Mouse (Mus musculus) limb, embryonic 10.5 days (tissue): ENCODE data around the gene Srrm1. TPM values are rescaled to one million over a fixed set of nuclear protein-coding genes. Genes with fewer than 3 reads are reported as not detected.
A peak's percentile ranks its signal among the peaks of the same experiment; 100 is the strongest.
"Not testable (repeated sequence)": the region's sequence is repeated elsewhere in the genome, so short reads cannot be mapped to it uniquely, and the experiment has no call there.

ENCODE experiments used
- DNase-seq: peaks from one replicate; pipeline ENCODE4 v3.0.0-alpha.2; 2017; ENCODE audit warnings: low spot score
- H3K27ac ChIP-seq: fragments of 300-500 bp; sonication (generic); 2 replicates; pipeline ENCODE4 v1.5.1; 2016; ENCODE audit warnings: mild to moderate bottlenecking
- H3K27me3 ChIP-seq: fragments of 300-500 bp; sonication (generic); 2 replicates; pipeline ENCODE4 v1.6.1; 2016; ENCODE audit warnings: low read depth, mild to moderate bottlenecking; ENCODE audit not compliant: poor library complexity, severe bottlenecking
- H3K36me3 ChIP-seq: fragments of 300-500 bp; sonication (generic); 2 replicates; pipeline ENCODE4 v1.6.1; 2016; ENCODE audit warnings: mild to moderate bottlenecking, moderate library complexity
- H3K4me1 ChIP-seq: fragments of 300-500 bp; sonication (generic); 2 replicates; pipeline ENCODE4 v1.6.1; 2016
- H3K4me3 ChIP-seq: fragments of 300-500 bp; sonication (generic); 2 replicates; pipeline ENCODE4 v1.5.1; 2016; ENCODE audit warnings: mild to moderate bottlenecking, moderate library complexity
- H3K9me3 ChIP-seq: fragments of 300-500 bp; sonication (generic); replicated peaks from 2 replicates; pipeline ENCODE4 v1.6.1; 2016; ENCODE audit warnings: mild to moderate bottlenecking
- WGBS: fragments of 180-500 bp; shearing (Covaris S2); methylation state at CpG from one replicate; pipeline ENCODE4 v1.1.7; 2016; 5-methylcytosine and 5-hydroxymethylcytosine counted together
- polyA plus RNA-seq: library from polyadenylated mRNA; unstranded; fragments of >200 nt; fragmentation: Nextera tagmentation; extraction: Ambion mirVana; gene quantifications from 2 replicates; pipeline ENCODE4 v1.2.1, GENCODE M21; 2016

Srrm1 gene
- polyA plus RNA-seq, 1 experiment from 2014 or later, result 233 TPM

GRCm38 (mm10) chr4:135377241-135377640 is 24.1 kb upstream of the Srrm1 start:
- Histone ChIP-seq H3K27ac (no peak overlapping the region), H3K27me3 (no peaks in the 10 kb centered on the region), H3K9me3 (no peaks in the 10 kb centered on the region), H3K4me3 (no peak overlapping the region), H3K36me3 (no peaks in the 10 kb centered on the region), H3K4me1 (peaks cover 6% of the 10 kb centered on the region; the same call in 1 of the 2 replicates)
- 78% methylated on average over 11 of the region's 11 CpGs for WGBS
- DNase-seq, result no peak

GRCm38 (mm10) chr4:135375444-135375843 is 22.3 kb upstream of the Srrm1 start:
- H3K9me3 ChIP-seq, result no peaks in the 10 kb centered on the region
- no peaks in the 10 kb centered on the region for H3K36me3 ChIP-seq
- DNase-seq, result no peak
- WGBS, result 59% methylated on average over 3 of the region's 3 CpGs
- H3K4me1 ChIP-seq, result peaks cover 1% of the 10 kb centered on the region
- H3K4me3 ChIP-seq, result no peak overlapping the region
- H3K27me3 ChIP-seq, result no peaks in the 10 kb centered on the region
- H3K27ac ChIP-seq, result no peak overlapping the region

DNA sequence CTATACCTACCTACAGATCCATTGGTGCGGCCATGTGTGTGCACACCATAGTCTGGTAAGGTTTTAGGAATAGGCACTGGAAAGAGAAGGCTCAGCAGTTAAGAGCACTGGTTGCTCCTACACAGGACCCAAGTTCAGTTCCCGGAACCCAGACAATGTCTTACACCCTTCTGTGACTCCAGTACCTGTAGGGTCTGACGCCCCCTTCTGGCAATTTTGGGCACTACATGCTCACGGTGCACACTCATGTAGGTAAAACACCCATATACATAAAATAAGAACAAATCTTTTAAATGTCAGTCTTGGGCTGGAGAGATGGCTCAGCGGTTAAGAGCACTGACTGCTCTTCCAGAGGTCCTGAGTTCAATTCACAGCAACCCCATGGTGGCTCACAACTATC is 20.2 kb upstream of the Srrm1 start:
- DNase-seq, result no peak
- H3K27me3 ChIP-seq, result no peaks in the 10 kb centered on the region
- H3K36me3 ChIP-seq, result no peaks in the 10 kb centered on the region
- no peaks in the 10 kb centered on the region for H3K9me3 ChIP-seq
- no peak overlapping the region for H3K4me3 ChIP-seq
- peaks cover 9% of the 10 kb centered on the region for H3K4me1 ChIP-seq
- H3K27ac ChIP-seq, result no peak overlapping the region
- WGBS, result 85% methylated on average over 5 of the region's 5 CpGs

DNA sequence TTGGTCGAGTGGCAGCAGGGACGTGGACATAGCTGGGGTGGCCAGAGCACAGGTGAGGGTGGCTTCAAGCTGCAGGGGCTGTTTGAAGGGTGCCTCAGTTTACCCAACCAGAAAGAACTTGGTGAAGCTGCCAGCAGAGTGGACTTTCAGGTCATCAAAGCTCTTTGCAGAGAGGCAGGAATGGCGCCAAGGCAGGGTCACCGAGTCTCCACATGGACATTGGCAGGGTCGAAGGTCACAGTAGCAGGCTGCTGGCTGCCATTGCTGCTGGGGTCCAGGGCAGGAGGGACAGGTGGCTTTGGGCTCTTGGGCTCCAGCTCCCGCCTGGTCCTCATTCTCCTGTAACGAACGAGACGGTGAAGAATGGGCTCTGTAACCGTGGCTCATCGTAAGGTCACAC is 17.3 kb upstream of the Srrm1 start:
- Histone ChIP-seq H3K36me3 (no peaks in the 10 kb centered on the region), H3K27me3 (no peaks in the 10 kb centered on the region), H3K9me3 (no peaks in the 10 kb centered on the region), H3K4me1 (peaks cover 9% of the 10 kb centered on the region), H3K27ac (no peak overlapping the region), H3K4me3 (no peak overlapping the region)
- 66% methylated on average over 11 of the region's 11 CpGs for WGBS
- no peak for DNase-seq

- no peaks in the 10 kb centered on the region for H3K36me3 ChIP-seq
- H3K4me1 ChIP-seq, result no peaks in the 10 kb centered on the region
- WGBS, result 45% methylated on average over 6 of the region's 6 CpGs
- H3K9me3 ChIP-seq, result no peaks in the 10 kb centered on the region
- no peak overlapping the region for H3K27ac ChIP-seq
- no peaks in the 10 kb centered on the region for H3K27me3 ChIP-seq
- no peak overlapping the region for H3K4me3 ChIP-seq
- DNase-seq, result no peak
These were observed 9.7 kb upstream of the Srrm1 start for GRCm38 (mm10) chr4:135362828-135363227.

- Histone ChIP-seq H3K9me3 (no peaks in the 10 kb centered on the region), H3K36me3 (no peaks in the 10 kb centered on the region), H3K27me3 (no peaks in the 10 kb centered on the region), H3K27ac (no peak overlapping the region), H3K4me1 (no peaks in the 10 kb centered on the region), H3K4me3 (no peak overlapping the region)
- no peak for DNase-seq
- WGBS, result 92% methylated on average over 12 of the region's 12 CpGs
These were observed 8.6 kb upstream of the Srrm1 start for GRCm38 (mm10) chr4:135361722-135362121.

GRCm38 (mm10) chr4:135358736-135359135 is 5.6 kb upstream of the Srrm1 start:
- Histone ChIP-seq H3K4me3 (no peak overlapping the region), H3K4me1 (peaks cover 10% of the 10 kb centered on the region), H3K9me3 (no peaks in the 10 kb centered on the region), H3K36me3 (no peaks in the 10 kb centered on the region), H3K27ac (no peak overlapping the region), H3K27me3 (no peaks in the 10 kb centered on the region)
- 6% methylated on average over 6 of the region's 6 CpGs for WGBS
- DNase-seq, result no peak

GRCm38 (mm10) chr4:135357221-135357920 is 4.2 kb upstream of the Srrm1 start:
- 86% methylated on average over 12 of the region's 12 CpGs for WGBS

DNA sequence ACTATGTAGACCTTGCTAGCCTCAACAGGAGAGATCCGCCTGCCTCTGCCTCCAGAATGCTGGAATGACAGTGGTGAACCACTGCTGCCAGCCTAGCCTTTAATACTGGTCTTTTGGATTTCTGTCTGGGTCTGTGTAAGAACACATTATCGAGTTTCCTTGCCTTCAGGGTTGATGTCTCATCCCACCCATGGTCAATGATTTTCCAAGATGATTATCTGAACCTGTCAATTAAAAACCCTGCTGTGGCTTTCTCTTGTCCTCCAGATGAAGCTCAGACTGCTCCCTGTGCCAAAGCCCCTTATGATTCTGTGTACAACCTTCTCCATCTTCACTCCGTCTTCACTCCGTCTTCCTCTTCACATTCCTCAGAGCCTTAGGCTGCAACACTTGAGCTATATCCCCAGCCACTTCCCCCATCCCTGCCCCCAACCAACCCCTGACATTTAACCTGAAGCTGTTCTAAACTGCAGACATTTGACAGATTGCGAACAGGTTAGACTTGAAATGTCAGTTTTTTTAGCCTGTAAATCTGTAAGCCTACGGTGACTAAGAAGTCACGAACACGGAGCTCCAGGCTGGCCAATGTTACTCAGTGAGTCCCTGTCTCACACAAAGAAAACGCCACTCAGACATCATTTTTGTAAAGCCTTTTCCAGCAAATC is 2.9 kb upstream of the Srrm1 start:
- Histone ChIP-seq H3K27me3 (no peaks in the 10 kb centered on the region), H3K4me1 (peaks cover 21% of the 10 kb centered on the region), H3K9me3 (no peaks in the 10 kb centered on the region), H3K27ac (no peak overlapping the region), H3K36me3 (peaks cover 6% of the 10 kb centered on the region), H3K4me3 (no peak overlapping the region)
- DNase-seq, result no peak
- 79% methylated on average over 9 of the region's 9 CpGs for WGBS

More at GRCm38 (mm10) chr4:135357221-135357920, 4.2 kb upstream of the Srrm1 start:
- Histone ChIP-seq H3K27ac (no peak overlapping the region), H3K4me1 (peaks cover 12% of the 10 kb centered on the region), H3K36me3 (no peaks in the 10 kb centered on the region), H3K9me3 (no peaks in the 10 kb centered on the region), H3K27me3 (no peaks in the 10 kb centered on the region), H3K4me3 (no peak overlapping the region)
- no peak for DNase-seq

- H3K27me3 ChIP-seq, H3K4me3 ChIP-seq, H3K9me3 ChIP-seq, DNase-seq: not testable (repeated sequence)
- peaks cover 17% of the 10 kb centered on the region for H3K36me3 ChIP-seq
- peak overlapping the region; percentile 99; the same call in 1 of the 2 replicates for H3K27ac ChIP-seq
- peaks cover 21% of the 10 kb centered on the region for H3K4me1 ChIP-seq
These were observed 1.6 kb upstream of the Srrm1 start for GRCm38 (mm10) chr4:135354751-135355150.

DNA sequence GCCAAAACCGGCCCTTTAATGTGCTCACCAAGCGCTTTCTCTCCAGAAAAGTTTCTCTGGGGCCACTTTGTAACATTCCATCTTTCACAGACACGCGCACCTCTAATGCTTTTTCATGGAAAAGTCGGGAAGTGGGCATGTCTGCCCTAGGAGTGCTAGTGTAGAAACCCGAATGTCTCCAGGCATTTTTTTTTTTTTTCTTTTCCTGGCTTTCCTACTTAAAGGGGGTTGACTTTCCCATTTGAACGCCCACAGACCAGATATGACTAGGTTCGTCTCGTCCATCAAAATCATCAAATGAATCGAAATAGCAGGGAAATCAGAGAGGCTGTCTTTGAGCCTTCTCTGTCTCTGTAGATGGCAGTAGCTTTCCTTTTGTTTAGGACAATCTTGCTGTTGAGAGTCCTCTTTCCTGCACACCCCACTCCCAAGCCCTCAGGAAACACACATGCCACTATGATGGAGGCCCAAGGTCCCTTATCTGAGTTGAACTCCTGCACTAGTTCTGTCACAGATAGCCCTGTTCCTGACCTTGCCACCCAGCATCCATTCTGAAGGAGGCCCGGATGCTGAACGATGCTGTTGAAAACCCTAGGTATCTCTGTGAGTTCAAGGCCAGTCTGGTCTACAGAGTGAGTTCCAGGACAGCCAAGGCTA is 801 bp upstream of the Srrm1 start:
- peak; percentile 52 for DNase-seq
- peaks cover 21% of the 10 kb centered on the region for H3K4me1 ChIP-seq
- H3K9me3 ChIP-seq, result no peaks in the 10 kb centered on the region
- no peaks in the 10 kb centered on the region for H3K27me3 ChIP-seq
- H3K36me3 ChIP-seq, result peaks cover 26% of the 10 kb centered on the region
- peak overlapping the region; percentile 95 for H3K4me3 ChIP-seq
- peak overlapping the region; percentile 99 for H3K27ac ChIP-seq
- 24% methylated on average over 12 of the region's 12 CpGs for WGBS

GRCm38 (mm10) chr4:135352326-135353065 is 625 bp downstream of the Srrm1 start:
- H3K36me3 ChIP-seq, result peaks cover 35% of the 10 kb centered on the region
- WGBS, result under 1% methylated on average over 67 of the region's 67 CpGs
- no peaks in the 10 kb centered on the region for H3K9me3 ChIP-seq
- peak; percentile 59 for DNase-seq
- peak overlapping the region; percentile 95 for H3K4me3 ChIP-seq
- H3K27ac ChIP-seq, result peak overlapping the region; percentile 99
- H3K27me3 ChIP-seq, result no peaks in the 10 kb centered on the region
- H3K4me1 ChIP-seq, result peaks cover 21% of the 10 kb centered on the region
